Mouse (Mus musculus): ENCODE measurements around the gene Cga.

- TF ChIP-seq CTCF (conservative IDR thresholded peaks at IDR 0.05; ENCODE audit: low read length): no peak
- no peak for TF ChIP-seq POU5F1 (IDR thresholded peaks at IDR 0.05; ENCODE audit: borderline replicate concordance, low read length)
Measured at GRCm38 (mm10) chr4:34899322-34899721, 5.7 kb downstream of the Cga start.
